Mouse (Mus musculus) urinary bladder, adult 18-20 months (tissue): ENCODE data around the gene Kcnip3.

Experiments
- DNase-seq, 2 experiments: peaks; one replicate each; pipeline ENCODE4 v3.0.0; 2022; ENCODE audit warnings: low spot score in 2 of 2, mixed read lengths in 2 of 2

Kcnip3 gene

DNA sequence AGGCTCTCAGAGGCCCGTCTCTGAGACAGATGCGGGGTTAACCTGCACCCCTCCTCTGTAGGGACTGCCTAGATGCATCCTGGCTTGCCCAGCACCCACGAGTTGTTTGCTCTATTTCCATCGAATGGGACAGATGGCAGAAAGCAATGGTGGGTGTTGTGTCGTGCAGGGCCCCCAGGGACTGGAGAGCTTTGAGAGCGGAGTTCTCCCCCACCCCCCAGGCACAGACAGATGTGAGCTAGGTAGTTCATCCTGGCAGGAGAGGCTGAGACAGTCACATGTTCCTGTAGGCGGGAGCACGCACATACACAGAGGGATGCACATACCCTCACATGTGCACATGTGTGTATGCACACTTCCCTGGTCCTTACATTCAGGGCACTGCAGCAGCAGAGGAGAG lies 4.8 kb downstream of the Kcnip3 start:
- DNase-seq: no peak

DNA sequence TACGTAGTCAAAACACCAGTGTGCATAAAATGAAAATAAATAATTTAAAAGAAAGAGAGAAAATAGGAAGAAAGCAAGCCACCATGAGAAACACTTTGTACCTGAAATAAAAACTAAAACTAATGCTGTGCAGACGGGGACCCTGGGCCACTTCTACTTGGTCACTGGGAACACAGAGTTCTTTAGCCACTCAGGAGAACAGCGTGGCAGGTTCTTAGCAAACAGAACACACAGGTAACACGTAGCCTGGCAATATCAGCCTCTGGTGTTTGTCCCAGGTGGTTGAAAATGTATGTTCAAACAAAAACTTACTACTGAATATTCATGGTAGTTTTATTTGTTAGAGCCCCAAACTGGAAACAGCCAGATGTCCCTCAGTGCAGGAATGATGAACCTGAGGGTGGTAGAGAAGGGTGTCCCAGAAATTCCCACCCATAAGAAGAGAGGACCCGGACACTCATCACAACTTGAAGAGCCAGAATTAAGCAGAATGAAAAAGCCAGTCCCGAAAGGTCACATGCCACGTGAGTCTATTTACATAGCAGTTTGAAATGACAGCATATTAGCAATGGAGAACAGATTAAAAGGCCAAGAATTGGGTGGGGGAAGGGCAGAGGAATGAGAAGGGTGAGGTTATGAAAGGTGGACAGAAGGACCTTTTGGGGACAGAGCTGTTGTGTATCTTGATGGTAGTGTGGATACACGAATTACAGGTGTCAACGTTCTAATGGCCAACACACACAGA lies 7.3 kb downstream of the Kcnip3 start:
- no peak for DNase-seq

DNA sequence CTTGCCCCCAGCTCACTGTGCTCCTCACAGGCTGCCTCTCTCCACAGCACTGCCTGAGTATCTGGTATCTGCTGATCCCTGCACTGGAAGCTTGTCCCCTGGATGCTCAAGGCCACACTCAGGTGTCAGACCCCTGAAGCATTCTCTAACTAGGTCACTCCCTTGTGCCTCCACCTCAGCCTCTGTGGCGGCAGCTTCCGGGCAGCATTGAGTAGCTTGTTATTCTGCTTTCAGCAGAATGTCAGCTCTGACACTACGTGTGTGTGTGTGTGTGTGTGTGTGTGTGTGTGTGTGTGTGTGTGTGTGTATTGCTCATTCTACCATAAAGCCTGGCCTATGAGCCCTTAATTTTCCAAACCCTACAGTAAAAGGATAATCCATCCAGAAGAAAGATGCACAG lies 8.7 kb downstream of the Kcnip3 start:
- DNase-seq: no peak

GRCm38 (mm10) chr2:127511426-127511825 lies 10.5 kb downstream of the Kcnip3 start:
- no peak for DNase-seq

DNA sequence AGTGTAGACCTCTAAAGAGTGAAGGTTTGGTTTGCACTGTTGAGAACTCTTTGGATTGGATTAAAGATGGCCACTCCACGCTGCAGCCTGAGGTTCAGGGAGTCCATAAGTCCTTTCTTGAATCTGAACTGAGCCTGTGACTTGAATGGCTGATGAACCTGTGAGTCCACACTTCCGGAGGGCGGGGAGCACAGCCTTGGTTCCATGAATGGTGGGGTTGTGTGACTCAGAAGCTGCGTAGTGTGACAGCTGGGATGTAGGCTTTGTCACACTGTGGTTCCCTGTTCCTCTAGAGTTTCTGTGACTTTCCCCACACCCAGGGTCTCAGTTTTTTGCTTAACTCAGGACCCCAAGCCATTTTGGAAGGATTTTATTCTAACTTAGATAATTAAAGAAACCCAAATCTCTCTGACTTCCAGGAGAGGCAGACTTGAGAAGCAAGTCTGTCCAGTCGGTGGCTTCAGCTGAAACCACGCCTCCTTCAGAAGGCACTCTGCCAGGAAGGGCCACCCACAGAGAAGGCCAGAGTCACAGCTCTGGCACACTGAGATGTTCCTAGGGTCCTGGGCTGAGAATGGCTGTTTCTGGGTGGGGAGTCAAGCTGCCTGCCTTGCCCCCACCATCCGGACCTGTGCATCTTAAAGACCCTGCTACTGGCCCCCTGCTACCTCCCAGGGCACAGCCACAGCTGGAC lies 13.8 kb downstream of the Kcnip3 start:
- DNase-seq: peak in 1 of 2 experiments; percentile 53

- peak; percentile 72 to 79 for DNase-seq
Observed at GRCm38 (mm10) chr2:127507077-127507774, 14.7 kb downstream of the Kcnip3 start.

- DNase-seq: peak in 1 of 2 experiments; percentile 55
Observed at GRCm38 (mm10) chr2:127506131-127506632, 15.7 kb downstream of the Kcnip3 start.

GRCm38 (mm10) chr2:127505196-127505595 lies 16.7 kb downstream of the Kcnip3 start:
- DNase-seq: no peak

- no peak for DNase-seq
Observed at GRCm38 (mm10) chr2:127503751-127504549, 17.9 kb downstream of the Kcnip3 start.

DNA sequence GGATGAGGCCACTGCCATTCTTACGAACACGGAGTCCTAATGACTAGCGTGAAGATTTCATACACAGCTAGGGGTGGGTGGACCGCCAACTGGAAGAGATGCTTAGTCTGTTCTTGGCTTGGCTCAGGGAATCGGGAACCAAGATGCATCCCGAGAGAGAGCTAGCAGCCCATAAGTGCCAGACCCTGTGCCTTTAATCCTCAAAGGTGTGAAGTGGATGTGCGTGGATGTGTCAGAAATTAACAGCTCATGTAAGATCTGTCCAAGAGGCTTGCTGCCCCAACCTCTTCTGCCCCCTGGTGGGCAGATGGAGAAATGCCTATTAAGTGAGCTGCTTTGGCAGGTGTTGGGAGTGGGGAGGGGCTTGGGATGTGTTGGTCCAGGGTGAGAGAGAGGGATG lies 20.8 kb downstream of the Kcnip3 start:
- DNase-seq: no peak

GRCm38 (mm10) chr2:127498750-127499149 lies 23.1 kb downstream of the Kcnip3 start:
- DNase-seq: no peak

GRCm38 (mm10) chr2:127496321-127496720 lies 25.6 kb downstream of the Kcnip3 start:
- no peak for DNase-seq

GRCm38 (mm10) chr2:127484476-127485170 lies 37.3 kb downstream of the Kcnip3 start:
- DNase-seq: peak; percentile 42 to 55

DNA sequence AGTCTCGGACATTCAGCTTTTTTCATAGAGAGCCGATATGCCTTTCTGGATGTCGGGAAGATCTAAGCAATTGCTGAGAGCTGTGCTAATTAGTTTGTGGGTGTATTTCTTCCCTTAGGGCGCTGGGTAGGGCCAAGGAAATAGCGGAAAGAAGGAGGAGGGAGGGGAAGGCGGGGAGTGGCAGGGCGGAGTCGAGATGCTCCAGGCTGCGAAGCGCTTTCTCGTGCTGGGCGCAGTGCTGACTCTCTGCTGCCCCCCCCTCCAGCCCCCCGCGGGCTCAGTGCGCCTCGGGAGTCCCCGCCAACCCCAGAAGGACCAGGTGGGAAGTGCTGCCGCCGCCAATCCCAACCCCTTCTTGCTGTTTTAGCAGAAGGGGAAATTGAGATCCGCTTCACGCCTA lies 38.9 kb downstream of the Kcnip3 start:
- no peak for DNase-seq

GRCm38 (mm10) chr2:127482533-127482911 lies 39.4 kb downstream of the Kcnip3 start:
- DNase-seq: peak; percentile 61 to 75

DNA sequence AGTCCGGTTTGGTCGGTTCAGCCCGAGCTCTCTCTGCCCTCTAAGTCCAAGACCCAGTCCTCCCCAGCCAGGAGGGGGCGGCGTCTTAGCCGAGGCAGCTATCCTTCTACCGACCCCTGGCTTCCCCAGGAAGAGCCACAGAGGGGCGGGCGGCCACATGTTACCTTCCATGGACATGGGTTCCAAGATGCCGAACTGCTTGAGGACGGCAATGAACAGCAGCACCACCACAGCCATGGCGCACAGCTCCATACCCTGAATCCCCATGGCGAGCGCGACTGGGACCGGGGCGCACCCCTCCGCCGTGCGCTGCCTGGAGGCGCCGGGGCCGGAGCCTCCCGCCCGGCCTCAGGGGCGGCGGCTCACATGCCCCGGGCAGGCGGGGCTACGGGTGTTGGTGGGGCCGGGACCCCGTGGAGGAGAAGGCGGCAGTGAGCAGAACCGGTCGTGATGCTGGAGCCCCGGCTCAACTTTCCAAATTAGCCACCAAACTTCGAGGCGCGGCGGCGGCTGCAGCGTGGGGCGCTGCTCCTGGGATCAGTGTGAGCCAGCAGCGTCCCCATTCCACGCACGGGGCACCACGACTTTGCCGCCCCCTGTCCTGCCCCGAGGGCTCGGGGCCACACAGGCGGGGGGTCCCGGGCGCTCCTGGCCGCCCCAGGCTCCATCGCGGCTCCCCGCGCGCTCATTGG lies 39.9 kb downstream of the Kcnip3 start:
- DNase-seq: peak in 1 of 2 experiments; percentile 37

GRCm38 (mm10) chr2:127479763-127480162 lies 42.1 kb downstream of the Kcnip3 start:
- DNase-seq: no peak

- DNase-seq: no peak
Observed at GRCm38 (mm10) chr2:127479210-127479609, 42.7 kb downstream of the Kcnip3 start.

DNA sequence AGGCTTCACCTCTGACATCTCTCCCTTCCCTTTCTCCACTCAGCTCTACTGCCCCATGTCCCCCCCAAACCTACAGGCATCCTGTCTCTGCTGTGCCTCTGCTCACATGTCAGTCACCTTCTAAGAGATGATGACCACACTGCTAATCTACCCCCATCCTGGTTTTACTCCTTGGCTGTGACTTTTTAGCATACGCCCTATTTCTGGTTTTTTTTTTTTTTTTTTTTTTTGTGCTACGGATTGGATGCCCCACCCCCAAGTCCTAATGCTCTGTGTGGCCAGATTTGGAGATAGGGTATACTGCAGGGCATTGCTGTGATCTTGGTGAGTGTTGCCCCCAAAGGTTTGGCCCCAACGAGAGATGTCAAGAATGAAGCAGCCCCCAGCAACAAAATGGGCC lies 49.6 kb downstream of the Kcnip3 start:
- DNase-seq: no peak

DNA sequence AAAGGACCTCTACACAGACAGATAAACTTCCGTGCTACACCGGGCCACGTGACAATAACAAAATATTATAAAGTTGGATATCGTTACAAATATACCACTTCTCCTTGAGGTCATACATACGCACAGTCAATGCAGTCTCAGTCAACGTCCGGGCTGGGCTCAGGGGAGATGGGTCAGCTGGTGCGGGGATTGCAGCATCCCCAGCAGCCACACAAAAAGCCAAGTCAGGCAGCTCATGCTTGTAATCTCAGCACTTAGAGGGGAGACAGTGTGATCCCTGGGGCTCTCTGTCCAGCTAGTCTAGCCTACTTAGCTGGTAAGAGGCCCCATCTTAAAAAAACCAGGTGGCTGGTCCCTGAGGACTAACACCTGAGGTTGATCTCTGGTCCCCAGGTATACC lies 50.6 kb downstream of the Kcnip3 start:
- no peak for DNase-seq
